Mouse (Mus musculus) liver (tissue): ENCODE measurements around the gene Tnr.

Source experiments
- DNase-seq: peaks from one replicate; pipeline ENCODE4 v3.0.0-alpha.2; 2020; ENCODE audit warnings: mixed read lengths

Gene Tnr

DNA sequence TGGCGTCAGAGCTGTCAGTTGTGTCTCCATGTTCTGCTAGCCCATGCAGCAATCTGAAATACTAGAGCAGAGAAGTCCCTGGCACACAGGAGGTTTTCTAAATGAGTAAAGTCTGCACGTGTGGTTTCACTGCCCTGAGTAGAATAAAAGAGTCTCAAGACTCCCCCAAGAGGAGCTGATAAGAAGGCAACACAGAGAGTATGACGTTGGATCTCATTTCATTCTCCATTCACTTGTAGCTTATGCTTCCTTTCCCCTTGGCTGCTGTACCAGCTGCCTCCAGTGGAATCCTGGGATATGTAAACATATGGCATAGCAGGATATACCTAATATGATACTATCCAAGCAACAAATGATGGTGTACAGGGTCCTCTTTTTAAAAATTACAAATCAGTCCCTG, 285.9 kb downstream of the Tnr start:
- DNase-seq: no peak

DNA sequence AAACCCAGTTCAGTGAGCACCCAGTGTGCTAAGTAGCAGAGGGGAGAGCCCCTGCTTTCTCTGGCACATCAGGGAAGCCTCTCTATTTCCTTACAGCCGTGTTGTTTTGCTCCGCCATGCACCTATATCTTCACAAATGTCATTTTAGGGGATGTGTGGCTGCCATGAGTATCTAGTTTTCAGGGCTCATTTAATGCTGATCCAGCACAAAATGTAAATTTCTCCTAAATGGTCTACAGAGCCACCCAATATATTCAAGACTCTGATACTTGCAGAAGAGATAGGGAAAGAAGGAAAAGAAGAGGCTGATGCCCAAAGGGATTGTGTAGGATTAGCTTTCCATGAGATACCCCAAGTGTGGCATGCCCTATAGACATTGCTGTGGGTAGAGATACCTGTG, 288.2 kb downstream of the Tnr start:
- DNase-seq: no peak

DNA sequence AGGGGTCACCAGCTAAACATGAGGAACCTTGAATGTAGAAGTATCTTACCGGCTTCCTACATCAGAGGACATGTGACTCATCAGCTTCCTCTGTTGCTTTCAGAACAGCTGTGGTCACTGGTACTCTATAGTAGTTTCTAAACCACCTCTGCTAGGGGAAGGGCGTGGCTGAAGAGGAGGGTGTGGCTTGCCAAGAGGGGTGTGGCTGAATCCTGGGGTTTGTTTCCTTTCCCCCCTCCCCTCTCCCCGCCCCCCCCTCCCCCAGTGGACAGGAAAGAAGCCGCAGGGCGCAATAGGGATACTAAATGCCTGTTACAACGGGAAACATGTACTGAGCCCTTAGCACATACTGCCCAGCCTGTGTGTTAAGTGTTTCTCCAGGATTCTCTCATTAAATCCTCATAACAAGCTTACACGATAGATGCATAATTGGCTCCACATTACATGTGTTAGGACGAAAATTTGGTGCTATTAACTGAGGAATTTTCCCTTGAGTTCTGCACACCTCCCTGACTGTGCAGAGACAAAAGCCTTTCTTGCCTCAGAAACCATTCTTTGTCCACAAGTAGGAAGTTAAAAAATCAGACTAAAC, 289.3 kb downstream of the Tnr start:
- DNase-seq: peak; percentile 50

DNA sequence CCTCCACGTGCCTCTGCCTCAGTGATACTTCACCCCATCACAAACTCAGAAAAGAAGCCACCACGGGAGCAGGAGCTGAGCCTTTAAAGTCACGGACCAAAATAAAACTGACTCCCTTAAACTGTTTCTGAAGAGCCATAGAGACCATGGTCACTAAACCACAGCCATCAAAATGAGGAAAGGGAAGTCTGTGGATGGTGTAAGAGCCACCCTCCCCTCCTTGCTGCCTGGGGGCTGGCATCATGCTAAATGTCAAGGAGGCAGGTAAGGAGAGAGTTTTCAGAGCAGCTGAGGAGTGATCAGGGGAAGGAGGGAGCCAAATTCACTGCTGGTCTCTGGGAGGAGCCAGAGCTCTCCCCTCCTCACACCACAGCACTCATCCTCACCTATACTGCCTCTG, 290.8 kb downstream of the Tnr start:
- no peak for DNase-seq

DNA sequence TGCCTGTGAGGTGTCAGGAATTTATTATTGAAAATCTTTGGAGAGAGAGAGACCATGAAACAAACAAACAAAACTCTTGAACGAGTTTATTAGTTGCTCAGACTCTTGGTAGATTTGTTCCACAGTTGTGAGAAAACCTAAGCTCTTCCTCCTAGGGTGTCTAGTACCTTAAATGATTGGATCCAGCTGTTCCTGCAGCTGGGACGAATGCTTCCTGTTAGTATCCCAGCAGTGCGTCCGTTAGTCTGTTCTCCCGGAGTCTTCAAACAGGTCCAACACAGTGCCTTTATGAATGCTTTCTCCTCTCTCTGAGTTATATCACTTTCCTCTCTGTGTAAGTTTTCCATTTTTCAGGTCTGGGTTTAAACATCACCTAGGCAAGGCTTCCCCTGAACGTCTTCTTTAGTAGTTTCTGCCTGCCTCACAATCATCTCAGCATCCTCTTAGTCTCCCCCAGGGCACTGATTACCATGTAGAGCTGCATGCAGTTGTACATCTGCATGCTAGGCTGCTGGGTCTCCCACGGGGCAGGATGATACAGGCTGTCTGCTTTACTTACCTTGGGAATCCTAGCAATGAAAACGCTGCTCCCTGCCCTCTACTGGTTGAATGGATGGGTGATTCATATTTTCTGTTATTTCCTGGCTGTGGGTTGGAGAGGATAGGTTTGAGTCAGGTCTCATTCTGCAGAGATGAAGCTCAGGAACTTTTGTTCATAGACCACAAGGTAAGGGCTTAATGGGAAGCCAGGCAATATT, 293.2 kb downstream of the Tnr start:
- no peak for DNase-seq

DNA sequence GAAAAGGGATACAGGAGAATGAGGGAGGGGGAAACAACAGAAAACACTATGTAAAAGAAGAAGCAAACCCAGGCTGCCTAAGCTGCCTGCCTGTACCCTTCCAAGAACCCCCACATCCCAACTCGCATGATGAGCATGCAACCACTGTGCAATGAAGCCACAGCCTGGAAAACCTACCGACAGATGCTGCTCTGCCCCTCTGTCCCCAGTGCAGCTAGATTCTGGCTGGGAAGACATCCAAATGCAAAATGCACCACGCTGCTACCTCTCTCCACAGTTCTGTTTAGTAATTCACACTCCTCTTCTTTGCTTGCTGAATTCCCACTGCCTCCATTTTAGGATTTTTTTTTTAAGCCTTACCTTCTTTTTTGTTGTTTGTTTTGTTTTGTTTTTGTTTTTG, 295.9 kb downstream of the Tnr start:
- DNase-seq: no peak

DNA sequence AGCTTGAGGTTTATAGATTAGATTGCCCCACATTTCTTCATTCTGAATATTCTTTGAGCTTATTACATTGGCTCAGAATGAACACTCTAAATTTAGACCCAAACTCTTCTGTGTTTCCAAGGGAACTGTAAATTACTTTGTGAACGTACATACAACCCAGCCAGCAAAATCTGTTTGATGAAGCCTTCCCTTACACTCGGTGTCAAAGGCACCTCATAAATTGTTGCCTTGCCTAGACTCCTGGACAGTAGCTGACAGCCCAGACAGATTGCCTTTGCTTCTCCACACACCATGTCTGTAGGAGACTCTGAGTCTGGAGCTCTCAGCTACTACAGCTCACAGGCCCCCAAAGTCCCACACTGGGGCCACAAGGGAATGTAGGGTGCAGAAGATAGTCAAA, 298.8 kb downstream of the Tnr start:
- no peak for DNase-seq

DNA sequence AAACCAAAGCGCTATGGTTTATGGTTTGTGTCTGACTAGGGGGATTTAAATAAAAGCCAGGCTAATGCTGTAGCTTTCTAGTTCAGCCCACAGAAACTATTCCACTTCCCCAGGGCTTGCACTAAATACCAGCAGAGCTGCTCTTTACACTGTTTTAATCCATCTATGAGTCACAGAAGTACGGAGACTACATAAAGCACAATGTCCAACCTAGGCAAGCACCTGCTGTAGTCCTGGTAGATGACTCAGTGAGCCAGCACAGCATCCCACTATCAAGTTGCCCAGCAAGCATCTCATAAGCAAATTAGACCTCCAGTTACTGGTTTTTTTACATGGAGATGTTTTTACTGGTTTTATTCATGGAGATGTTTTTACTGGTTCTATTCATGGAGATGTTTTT, 305.0 kb downstream of the Tnr start:
- DNase-seq: no peak

DNA sequence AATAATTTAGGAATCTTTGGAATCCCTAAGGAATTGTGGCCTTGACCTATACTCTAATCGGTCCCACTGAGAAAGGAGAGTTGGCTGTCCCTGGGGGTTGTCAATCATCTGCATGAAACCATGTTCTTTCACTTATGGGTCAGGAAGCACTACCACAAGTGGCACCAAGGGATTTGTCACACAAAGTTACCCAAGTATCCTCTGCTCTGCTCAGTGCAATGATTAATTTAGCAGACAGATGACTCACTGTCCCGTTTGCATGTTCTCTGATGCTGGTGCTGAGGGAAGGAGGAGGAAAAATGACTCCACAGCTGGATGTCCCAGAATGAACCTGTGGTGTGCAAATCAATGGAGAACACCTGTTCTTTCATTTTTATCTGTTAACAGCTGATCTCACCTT, 309.6 kb downstream of the Tnr start:
- DNase-seq: no peak

DNA sequence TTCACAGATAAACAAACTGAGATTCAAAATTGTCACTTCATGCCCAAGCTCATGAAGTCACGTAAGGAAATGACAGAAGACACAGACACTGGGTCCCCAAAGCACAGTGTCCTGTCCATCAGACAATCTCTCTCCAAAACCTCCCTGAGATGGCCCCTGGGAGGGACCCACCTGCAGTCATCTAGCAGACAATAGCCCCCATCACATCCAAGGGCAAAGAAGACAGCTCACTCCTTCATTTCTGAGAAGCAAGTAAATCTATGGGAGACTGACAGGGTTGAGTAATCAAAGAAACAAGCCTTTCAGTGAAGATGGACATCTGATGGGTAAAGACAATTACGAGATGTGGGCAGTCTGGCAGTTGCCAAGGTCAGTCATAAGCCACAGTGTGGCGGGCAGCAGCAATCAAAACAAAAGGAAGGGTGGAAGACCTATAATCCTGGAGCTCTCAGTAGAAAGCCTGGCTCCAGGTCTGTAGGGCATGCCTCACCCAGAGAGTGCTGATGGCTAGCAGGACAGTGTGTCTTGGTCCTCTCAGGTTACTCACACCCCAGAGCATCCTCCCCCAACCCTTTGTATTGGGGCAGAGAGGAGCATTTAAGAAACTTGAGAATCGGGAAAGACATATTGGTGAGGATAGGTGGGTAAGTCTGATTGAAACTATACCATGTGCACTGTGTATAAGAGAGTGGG, 310.2 kb downstream of the Tnr start:
- no peak for DNase-seq

DNA sequence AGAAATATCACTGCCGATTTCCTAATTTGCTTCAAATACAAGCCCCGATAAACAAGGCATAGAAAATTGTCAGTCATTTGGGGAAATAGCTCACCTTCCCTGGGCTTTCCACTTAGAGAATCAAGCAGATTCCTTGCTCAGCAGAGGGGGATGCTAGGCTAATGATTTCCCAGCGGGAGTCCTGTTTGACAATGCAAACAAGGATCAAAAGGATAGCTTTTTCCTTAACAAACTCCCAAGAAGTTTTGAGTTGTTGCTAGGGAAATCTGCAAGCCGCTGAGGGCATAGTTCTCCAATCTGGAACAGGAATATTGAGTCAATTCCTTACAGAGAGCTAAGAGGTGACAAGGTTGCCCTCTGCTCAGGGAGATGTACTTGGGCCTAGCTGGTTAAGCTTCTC, 311.6 kb downstream of the Tnr start:
- no peak for DNase-seq

DNA sequence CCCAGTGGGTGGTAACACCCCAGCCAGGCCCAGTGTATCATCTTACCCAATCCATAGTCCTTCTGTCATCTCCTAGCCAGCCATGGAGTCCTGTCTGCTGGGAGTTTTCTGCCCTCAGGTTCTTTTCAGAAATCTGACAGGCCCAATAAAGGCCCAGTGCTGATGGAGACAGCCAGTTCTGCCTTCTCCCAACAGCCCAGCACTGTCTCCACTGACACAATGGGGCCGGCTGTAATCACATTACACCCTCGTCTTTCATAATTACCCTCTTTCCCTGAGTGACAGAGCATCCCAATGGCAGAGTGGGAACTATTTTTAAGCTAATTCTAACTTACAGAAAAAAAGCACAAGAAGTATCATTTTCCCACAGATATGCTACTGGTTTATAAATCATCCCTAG, 316.8 kb downstream of the Tnr start:
- DNase-seq: no peak

DNA sequence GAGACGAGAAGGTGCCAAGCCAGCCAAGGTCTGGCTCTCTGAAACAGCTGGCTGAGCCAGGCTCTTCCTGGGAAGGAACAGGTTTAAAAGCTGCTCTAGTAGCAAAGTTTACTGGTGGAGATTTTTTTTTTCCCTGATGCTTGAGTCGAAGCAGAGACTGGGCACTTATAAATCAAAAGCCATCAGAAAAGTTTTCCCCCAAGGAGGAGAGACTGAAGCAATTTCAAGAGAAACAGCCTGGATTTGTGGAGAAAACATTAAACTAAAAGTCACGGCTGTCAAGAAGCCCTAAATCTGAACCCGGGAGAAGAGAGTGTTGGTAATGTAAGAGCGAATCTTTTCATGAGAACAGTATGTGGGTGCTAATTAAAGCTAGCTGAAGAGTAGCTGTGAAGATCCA, 319.3 kb downstream of the Tnr start:
- no peak for DNase-seq

DNA sequence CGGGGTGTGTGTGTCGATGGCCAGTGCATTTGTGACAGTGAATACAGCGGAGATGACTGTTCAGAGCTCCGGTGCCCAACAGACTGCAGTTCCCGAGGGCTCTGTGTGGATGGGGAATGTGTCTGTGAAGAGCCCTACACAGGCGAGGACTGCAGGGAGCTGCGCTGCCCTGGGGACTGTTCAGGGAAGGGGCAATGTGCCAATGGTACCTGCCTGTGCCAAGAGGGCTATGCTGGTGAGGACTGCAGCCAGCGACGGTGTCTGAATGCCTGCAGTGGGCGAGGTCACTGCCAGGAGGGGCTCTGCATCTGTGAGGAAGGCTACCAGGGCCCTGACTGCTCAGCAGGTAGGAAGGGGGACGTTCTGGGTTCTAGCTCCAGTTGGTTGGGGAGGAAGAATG, 328.5 kb downstream of the Tnr start:
- no peak for DNase-seq

DNA sequence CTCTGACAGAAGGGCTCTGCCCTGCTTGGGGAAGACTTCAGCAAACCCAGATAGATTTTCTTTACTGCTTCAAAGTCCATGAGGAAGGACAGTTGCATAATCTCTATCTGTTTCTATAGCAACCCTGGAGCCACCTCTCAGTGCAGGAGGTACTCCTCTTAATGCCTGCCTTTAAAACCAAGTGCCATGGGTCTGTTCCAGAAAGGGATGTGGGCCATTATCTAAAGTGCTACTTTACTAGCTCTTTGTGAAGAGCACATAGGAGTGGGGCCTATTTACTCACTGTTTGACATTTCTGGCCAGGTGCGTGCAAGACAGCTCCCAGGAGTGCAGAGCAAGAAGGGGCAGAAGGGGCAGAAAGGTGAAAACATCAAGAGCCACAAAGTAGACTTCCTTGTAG, 330.7 kb downstream of the Tnr start:
- no peak for DNase-seq

DNA sequence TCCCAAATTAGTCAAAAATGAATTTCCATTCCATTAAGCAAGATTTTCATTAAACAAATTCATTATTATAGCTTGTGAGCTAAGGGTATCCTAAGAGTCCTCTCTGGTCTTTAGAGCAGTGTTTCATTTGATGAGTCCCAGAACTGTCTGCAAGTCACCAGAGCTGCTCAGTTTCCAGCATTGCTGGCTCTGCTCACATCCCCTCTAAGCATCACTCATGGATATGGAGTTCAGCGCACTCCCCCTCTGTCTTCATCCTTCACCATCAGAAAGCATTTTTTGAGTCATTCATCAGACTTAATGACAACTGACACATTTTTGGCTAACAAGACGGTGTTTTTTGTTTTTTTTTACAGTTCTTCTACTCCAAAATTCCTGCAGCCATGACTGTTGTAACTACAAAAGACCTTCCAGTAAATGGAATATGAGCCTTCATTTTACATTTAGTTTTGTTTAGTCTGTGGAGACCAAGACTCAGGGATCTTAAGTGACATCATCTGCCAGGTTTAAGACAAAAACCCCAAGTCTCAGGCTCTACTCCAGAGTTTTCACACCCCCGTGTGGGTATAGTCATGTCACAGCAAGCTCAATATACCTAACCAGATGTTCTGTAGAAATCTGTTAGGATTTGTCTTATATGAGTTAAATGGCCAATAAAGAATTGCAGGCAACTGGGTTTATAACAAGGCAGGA, 338.4 kb downstream of the Tnr start:
- no peak for DNase-seq

DNA sequence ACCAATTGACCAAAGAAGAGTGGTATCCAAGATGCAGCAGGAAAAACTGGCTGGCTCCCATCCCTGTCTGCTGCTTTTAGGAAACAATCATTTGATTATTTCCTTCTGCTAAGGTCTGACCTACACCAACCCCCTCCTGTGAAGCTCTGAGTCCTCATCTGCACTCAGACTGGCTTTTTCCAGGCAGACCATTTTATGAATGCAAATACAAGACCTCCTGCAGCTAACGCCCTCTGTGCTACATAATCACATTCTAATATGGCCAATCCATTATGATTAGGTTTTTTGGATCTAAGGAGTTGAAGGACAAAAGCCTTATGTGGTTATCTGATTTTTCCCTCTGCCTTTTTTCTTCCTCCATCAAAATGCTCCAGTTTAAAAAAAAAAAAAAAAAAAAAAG, 342.1 kb downstream of the Tnr start:
- no peak for DNase-seq

DNA sequence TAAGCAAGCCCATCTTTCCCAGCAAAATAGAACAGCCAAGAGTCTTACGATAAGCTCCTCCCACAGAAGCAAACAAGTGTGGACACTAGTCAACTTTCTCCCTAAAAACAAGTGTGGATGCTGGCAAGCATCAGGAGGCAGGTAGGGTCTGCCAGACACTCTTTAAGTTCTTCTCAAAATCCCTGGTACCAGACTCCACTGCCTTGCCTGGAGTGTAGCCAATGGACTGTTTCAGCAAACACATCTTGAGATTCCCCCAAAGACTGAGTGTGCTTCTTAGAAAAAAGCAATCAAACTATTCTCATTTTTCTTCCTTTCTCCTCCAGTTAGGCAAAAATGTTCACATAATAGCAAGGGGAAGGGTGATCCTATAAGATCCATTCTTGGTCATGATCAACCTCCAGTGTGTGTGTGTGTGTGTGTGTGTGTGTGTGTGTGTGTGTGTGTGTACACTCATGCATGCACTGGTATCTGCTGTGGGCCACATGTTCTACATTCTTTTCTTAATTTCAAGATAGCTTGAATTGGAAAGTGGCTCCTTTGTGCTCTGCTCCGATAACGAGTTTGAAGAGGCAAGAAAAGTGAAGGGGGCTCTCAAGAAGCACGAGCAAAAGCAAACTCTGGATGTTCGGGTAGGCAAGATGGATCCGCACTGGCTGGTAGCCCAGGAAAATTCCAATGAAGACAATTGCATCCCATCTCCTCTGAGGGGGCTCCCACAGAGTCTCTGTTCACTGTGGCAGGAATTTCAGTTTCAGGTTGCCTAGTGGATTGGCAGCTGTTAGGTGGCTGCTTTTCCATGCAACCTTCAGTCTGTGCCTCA, 346.3 kb downstream of the Tnr start:
- DNase-seq: no peak

DNA sequence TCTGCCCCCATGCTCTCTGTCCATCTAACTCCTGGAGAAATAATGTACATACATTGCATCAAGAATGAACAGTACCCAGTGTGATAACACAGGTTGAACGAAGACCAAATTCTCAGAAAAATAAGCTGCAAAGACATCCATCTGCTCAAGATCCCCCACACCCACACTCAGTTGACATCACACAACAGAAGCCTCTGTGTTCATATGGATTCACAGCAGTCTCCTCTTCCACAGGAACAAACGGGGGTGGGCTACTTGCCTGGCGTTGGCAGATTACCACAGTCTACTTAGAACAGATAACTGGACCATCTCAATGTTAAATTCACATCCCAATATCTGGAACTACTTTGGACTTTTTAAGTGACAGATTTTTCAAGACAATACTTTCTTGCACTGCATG, 349.3 kb downstream of the Tnr start:
- no peak for DNase-seq

DNA sequence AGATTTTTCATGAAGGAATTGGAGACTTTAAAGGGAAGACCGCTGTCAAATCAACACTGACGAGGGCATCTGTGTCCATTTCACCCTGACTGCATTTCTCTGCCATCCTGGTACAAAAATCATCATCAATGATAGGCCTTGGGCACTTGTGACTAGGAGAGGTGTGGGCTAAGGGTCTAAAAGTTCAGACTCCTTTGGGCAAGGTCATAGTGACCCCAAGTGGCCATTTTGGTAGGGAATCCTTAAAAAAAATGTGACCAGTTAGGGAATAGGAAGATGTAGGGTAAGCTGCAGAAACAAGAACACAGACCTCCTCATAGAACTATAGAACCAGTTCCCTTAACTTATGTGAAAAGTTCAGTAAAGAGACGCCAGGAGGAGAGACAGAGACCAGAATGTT, 355.1 kb downstream of the Tnr start:
- DNase-seq: no peak

DNA sequence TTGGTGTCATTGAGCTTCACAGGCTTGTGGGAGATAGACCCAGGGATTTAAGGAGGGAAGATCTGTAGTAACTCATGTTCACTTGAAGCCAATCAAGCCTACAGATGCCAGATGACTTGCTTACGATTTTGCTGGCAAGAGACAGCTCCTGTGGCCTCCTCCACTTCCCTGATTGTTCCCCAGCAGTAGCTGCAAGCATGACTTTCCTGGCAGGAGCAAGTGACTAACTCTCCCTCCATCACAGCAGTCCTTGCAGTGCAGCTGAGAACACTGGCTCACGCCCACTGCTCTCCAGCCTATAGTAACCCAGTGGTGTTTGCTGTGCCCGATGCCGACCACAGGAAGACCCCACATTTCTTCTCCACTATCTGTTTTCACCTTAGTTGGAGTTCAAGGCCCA, 356.3 kb downstream of the Tnr start:
- DNase-seq: no peak

DNA sequence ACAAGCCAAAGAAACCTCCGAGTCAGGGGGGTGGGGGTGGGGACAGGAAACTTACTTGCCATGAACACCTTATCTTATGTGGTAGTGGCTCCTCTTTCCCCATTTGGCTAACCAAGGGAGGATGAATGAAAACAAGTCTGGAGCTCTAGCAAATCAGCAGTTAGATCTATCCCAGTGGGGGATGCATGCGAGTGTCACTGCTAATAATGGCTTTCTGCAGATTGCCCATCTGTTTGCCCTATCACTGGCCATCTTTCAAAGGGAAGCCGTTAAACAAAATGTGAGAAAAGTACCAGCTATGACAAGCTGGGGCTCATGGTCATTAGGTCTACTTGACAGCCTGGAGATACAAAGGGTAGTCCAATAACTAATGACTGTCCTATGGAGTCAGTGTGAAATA, 361.9 kb downstream of the Tnr start:
- DNase-seq: no peak

DNA sequence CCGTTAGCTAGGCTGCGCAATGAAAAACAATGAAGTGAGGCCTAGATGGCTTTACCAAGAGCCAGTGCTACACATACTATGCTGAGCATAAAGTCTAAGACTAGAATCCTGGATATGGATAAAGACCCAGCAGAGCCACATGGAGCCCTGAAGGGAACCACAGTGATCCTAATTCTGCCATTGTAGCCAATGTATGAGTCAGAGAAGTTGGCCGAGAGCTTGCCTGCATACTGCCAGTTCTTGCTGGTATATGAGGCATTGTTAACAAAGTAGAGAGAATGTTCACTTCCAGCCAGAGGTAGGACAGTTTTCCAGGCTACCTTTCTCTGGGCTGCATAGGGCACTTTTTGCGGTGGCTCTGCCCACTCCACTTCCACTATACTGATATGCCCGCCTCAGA, 365.0 kb downstream of the Tnr start:
- DNase-seq: no peak
